Mouse (Mus musculus) lung, adult 2 months (tissue): ENCODE measurements around the gene Ubox5. TPM values are rescaled to one million over a fixed set of nuclear protein-coding genes. Genes with fewer than 3 reads are reported as not detected.

Source experiments
- DNase-seq: peaks from one replicate; pipeline ENCODE4 v3.0.0; 2022
- H3K4me1 ChIP-seq: fragments of 200-500 bp; 2 replicates; pipeline ENCODE4 v1.6.1; 2011; ENCODE audit warnings: low read length; ENCODE audit not compliant: control insufficient read depth, insufficient read depth
- H3K4me3 ChIP-seq: fragments of 200-500 bp; replicated peaks from 2 replicates; pipeline ENCODE3; 2011; ENCODE audit warnings: low read depth, mild to moderate bottlenecking, control low read depth, low read length; ENCODE audit errors: extremely low read depth
- CTCF ChIP-seq: fragments of 200-500 bp; IDR thresholded peaks from 2 replicates; pipeline ENCODE4 v1.5.1; 2011; ENCODE audit warnings: mild to moderate bottlenecking, low read length, control low read depth; ENCODE audit not compliant: insufficient read depth
- POLR2A ChIP-seq: fragments of 200-500 bp; IDR thresholded peaks from 2 replicates; pipeline ENCODE4 v1.6.1; 2011; ENCODE audit warnings: low read depth, mild to moderate bottlenecking, control low read depth, low read length, borderline replicate concordance; ENCODE audit errors: extremely low read depth
- whole genome bisulfite sequencing: fragments of 180-500 bp; shearing (Covaris S2); methylation state at CpG from one replicate; pipeline ENCODE4 v1.1.7; 2018; 5-methylcytosine and 5-hydroxymethylcytosine counted together
- polyA plus RNA-seq: library from polyadenylated mRNA; depleted of rRNA; stranded (reverse); fragments of >200 nt; gene quantifications from 2 replicates; pipeline ENCODE4 v1.2.3, GENCODE M21; 2012; rRNA removed

The Ubox5 gene
- polyA plus RNA-seq: 4.7 and 6.0 TPM in 2 replicates

GRCm38 (mm10) chr2:130629839-130630203 lies at the start of gene Ubox5, which contains the start of gene Fastkd5:
TSS of gene Ubox5 (minus strand) at chr2:130630038.
TSS of gene Fastkd5 (minus strand) at chr2:130630027.
- peak; percentile 92 for DNase-seq
- Histone ChIP-seq H3K4me3 (peak within 1 kb of the TSS; percentile 71), H3K4me1 (peaks cover 8% of the 10 kb centered on the region)
- WGBS: 0% methylated on average over 25 of the region's 25 CpGs
- TF ChIP-seq POLR2A (peak; percentile 63; the same call in 1 of the 2 replicates), CTCF (no peak)

DNA sequence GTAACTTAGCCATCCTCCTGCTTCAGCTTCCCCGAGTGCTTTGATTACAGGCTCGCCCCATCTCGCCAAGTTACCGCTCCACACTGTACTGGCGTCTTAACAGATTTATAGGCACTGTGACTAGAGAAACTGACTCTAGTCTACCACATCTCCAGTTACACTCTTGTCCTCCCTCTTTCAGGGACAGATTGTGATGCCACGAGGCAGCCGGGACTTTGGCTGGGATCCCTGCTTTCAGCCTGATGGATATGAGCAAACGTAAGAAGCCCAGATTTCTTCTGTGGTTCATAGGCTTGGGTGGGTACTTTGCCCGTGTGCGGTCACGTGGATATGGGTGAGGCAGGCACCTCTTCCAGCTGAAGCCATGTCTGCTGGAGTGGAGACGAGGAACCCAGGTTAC lies 49.3 kb upstream of the Ubox5 start:
- no peak for DNase-seq
- Histone ChIP-seq H3K4me1 (no peaks in the 10 kb centered on the region), H3K4me3 (no peak overlapping the region)
- no peak for TF ChIP-seq POLR2A
- no peak for TF ChIP-seq CTCF
- WGBS: 92% methylated on average over 12 of the region's 12 CpGs

DNA sequence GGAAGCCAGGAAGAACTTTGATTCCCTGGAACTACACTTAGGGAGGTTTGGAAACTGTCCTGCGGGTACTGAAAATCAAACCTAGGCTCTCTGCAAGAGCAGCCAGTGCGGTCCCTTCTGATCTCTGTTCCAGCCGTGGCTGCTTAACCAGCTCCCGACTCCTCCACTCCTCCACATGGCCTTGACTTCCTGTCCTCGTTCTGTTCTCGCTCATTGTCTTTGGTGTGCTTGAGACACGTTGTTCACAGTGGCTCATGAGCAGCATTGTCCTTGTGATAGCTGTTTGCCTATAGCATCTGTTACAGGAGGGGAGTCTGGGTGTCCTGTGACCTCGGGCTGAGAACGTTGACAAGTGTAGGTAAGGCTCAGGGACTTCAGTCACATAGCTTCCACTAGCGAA lies 47.4 kb upstream of the Ubox5 start:
- 75% methylated on average over 10 of the region's 10 CpGs for WGBS
- H3K4me3 ChIP-seq: no peak overlapping the region
- H3K4me1 ChIP-seq: no peaks in the 10 kb centered on the region
- no peak for DNase-seq
- TF ChIP-seq POLR2A (no peak), CTCF (no peak)

- TF ChIP-seq CTCF (0 out of 2 replicates have a peak, but pooled peaks have one; percentile 6), POLR2A (peak; percentile 59)
- Histone ChIP-seq H3K4me3 (peak within 1 kb of the TSS; percentile 93), H3K4me1 (peaks cover 9% of the 10 kb centered on the region; the same call in 1 of the 2 replicates)
- DNase-seq: peak; percentile 80
- under 1% methylated on average over 31 of the region's 31 CpGs for WGBS
Measured at GRCm38 (mm10) chr2:130667559-130667958, 37.7 kb upstream of the Ubox5 start, which contains the start of gene Itpa. TSS of gene Itpa (plus strand) at chr2:130667610.

DNA sequence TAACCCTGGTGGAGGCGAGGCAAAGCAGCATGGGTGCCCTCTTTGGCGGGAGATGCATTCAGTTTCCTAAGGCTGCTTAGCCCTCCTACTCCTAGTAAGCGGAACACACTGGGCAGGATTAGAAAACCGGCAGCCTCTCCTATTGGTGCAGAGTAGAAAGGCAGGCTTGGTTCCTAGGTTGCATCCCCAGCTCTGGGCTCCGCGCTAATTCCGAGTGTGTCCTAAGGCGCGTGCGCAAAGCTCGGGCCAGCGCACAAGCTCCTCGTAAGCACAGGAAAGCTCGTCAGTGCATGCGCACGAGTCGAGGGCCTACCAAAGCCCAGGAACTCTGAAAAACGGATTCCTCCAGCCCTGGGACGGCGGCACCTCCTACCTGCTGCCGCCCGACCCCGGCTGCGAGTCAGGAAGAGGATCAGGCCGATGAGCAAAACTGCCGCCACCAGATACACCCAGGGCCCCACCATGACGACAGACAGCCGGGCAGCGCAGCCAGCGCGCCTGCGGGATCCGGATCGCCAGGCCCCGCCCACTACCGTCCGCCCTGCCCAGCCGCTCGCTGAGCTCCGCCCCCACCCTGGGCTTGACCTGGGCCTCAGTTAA lies 34.4 kb upstream of the Ubox5 start, which contains the start of gene Ddrgk1:
Ddrgk1 (minus strand) TSS at position 558 of the 600 bp plus-strand sequence.
- under 1% methylated on average over 40 of the region's 40 CpGs for WGBS
- peaks cover 9% of the 10 kb centered on the region; the same call in 1 of the 2 replicates for H3K4me1 ChIP-seq
- peak; percentile 81 for TF ChIP-seq POLR2A
- no peak for TF ChIP-seq CTCF
- DNase-seq: peak; percentile 94
- peak within 1 kb of the TSS; percentile 85 for H3K4me3 ChIP-seq

- no peak for DNase-seq
- TF ChIP-seq POLR2A (no peak), CTCF (no peak)
- Histone ChIP-seq H3K4me1 (peaks cover 9% of the 10 kb centered on the region; the same call in 1 of the 2 replicates), H3K4me3 (no peak overlapping the region)
- 88% methylated on average over 11 of the region's 11 CpGs for WGBS
Measured at GRCm38 (mm10) chr2:130663342-130663741, 33.5 kb upstream of the Ubox5 start.

GRCm38 (mm10) chr2:130658530-130658929 lies 28.7 kb upstream of the Ubox5 start:
- no peak for DNase-seq
- peaks cover 3% of the 10 kb centered on the region; the same call in 1 of the 2 replicates for H3K4me1 ChIP-seq
- no peak overlapping the region for H3K4me3 ChIP-seq
- WGBS: 94% methylated on average over 10 of the region's 10 CpGs
- no peak for TF ChIP-seq CTCF

DNA sequence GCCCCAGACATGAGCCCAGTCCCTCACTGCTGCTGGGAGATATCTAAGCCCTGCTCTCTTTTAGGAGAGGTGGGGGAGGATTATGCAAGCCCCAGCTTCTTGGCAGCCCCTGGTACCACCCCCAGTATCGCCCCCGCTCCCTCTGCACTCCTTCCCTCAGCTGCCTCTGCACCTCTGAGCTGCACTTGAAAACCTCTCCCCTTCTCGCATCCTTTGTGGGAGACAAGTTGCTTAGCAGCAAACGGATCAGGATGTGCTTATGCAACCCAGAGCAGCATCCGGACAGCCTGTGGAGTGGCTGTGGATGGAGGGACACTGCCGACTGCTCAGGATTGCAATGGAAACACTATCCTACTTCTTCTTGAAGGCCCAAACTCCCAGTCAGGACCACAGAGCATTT lies 27.7 kb upstream of the Ubox5 start:
- Histone ChIP-seq H3K4me3 (no peak overlapping the region), H3K4me1 (no peaks in the 10 kb centered on the region)
- WGBS: 85% methylated on average over 6 of the region's 6 CpGs
- no peak for TF ChIP-seq POLR2A
- no peak for TF ChIP-seq CTCF
- DNase-seq: no peak

GRCm38 (mm10) chr2:130656536-130656935 lies 26.7 kb upstream of the Ubox5 start:
- Histone ChIP-seq H3K4me1 (no peaks in the 10 kb centered on the region), H3K4me3 (no peak overlapping the region)
- TF ChIP-seq POLR2A: no peak
- no peak for TF ChIP-seq CTCF
- 93% methylated on average over 9 of the region's 9 CpGs for WGBS
- no peak for DNase-seq

DNA sequence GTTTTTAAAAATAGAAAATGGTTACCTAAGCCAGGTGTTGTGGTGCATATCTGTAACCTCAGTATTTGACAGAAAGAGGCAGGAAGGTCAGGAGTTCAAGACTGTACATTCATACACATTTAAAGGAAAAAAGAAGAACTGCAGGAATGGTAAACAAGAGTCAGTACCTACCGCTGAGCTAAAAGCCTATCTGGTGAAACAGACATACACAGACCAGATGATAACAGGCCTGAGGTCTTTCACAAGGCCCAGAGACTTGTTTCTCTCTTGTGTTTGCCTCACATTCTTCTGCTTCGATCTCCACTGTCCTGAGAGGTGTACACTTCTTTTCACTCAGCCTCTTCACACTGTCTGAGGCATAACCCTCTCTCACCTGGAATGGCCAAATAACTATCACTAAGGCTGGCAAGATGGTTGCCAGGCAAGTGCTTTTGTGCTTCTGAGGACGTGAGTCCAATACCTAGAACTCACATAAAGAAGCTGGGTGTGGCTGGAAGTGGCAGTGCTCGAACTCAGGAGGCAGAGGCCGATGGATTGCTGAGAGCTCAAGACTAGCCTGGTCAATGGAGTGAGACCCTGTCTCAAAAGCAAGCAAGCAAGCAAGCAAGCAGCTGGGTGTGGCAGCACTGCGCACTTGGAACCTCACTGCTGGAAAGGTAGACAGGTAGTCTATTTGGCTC lies 26.0 kb upstream of the Ubox5 start:
- no peak overlapping the region for H3K4me3 ChIP-seq
- H3K4me1 ChIP-seq: no peaks in the 10 kb centered on the region
- no peak for TF ChIP-seq CTCF
- no peak for TF ChIP-seq POLR2A
- DNase-seq: no peak
- 88% methylated on average over 6 of the region's 6 CpGs for WGBS
